Mouse (Mus musculus) layer of hippocampus, adult 2 months (tissue): Measurements from ENCODE around the gene Pard6b. TPM values are rescaled to one million over a fixed set of nuclear protein-coding genes. Genes with fewer than 3 reads are reported as not detected.
A peak's percentile ranks its signal among the peaks of the same experiment; 100 is the strongest.
"Not testable (repeated sequence)": the region's sequence is repeated elsewhere in the genome, so short reads cannot be mapped to it uniquely, and the experiment has no call there.

Experiments
- DNase-seq, 2 experiments: peaks; one replicate each; pipeline ENCODE4 v3.0.0; 2022; ENCODE audit warnings: low spot score in 2 of 2
- H3K27ac ChIP-seq: fragments of 200-600 bp; 2 replicates; pipeline ENCODE4 v1.8.1; 2022
- H3K4me3 ChIP-seq: fragments of 200-600 bp; 2 replicates; pipeline ENCODE4 v1.8.1; 2022; ENCODE audit warnings: mild to moderate bottlenecking
- CTCF ChIP-seq: fragments of 200-600 bp; conservative IDR thresholded peaks from 2 replicates; pipeline ENCODE4 v1.8.1; 2022; ENCODE audit warnings: antibody characterized with exemption, mild to moderate bottlenecking, moderate library complexity
- total RNA-seq, 2 experiments: library from RNA; stranded (reverse); gene quantifications; 2 replicates each; pipeline ENCODE4 v1.2.3; 2021

Pard6b gene
- total RNA-seq, 2 experiments from 2014 or later: 3.6 to 4.3 TPM

DNA sequence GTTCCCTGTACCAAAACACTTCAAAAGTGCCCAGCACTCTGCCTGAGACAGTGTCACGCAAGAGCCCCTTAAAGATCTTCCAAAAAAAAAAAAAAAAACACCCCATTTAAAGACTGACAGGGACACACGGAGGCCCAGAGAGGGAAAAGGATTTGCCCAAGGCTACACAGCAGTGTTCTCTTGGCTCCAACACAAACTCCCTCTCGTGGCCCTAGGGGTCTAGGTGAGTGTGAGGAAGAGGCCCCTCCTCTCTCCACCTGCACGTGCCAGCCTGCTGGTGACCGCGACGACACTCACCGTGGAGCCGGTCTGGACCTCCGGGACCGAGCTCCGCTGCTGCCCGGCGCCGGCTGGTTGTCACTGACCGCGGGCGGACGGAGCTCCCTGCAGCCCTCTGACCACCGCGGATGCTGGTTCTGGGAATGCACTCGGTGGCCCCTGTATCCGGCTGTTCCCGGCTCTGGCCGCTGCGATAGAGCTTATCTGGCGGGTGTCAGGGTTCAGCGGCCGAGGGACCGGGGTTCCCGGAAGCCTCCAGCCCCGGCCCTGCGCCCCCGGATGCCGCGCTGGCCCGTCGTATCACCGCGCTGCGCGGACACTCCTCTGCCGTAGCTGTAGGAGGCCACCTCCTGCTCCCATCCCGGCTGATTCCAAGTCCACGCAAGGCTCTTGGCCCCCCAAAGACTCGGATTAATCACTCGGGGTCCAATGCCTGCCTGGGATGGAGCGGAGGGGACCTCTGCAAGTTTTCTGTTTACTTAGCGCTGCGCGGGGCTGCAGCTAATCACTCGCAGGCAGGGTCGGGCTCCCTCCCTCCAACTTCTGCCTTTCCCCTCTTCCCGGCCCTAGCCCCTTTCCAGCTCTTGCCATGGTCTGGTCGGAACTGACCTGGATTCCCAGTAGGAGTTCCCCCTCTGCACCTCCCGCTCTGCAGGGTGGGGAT lies 30.5 kb upstream of the Pard6b start:
- Histone ChIP-seq H3K4me3 (peak overlapping the region; percentile 34), H3K27ac (no peak overlapping the region)
- no peak for DNase-seq
- TF ChIP-seq CTCF: no peak

DNA sequence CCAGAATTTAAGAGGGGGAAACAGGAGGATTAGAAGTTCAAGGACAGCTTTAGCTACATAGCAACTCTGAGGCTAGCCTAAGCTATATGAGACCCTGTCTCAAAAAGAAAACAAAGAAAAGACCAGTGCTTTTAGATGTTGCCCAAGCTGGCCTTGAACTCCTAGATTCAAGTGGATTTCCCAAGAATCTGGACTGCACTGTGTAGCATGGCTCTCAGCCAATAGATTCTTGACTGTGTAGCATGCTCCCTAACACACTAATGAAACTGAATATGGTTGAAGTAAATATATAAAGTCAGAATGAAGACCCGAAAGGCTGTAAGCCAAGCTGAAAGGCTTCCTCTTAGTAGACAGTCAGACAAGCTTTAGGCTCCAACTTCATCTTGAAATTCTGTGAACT lies 28.6 kb upstream of the Pard6b start:
- Histone ChIP-seq H3K4me3 (no peak overlapping the region), H3K27ac (no peak overlapping the region)
- DNase-seq: no peak
- TF ChIP-seq CTCF: no peak

DNA sequence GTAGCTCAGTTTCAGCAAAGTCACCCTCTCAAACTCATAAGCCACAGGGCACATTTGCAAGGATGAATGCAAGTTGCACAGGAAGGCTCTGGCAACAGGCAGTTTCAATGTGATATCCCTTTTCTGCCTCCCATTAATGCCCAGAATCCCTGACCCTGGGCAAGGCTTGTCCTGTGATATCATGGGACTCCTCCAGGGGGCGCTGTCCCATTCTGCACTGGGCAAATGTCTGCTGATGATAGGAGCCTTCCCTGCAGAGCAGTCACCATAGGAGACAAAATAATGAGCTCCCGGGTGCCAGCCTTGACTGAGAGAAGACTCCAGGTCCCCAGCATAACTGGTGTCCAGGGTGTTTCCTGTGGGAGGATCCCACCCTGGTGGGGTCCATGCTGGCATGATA lies 28.1 kb upstream of the Pard6b start:
- Histone ChIP-seq H3K4me3 (no peak overlapping the region), H3K27ac (no peak overlapping the region)
- TF ChIP-seq CTCF: peak; percentile 79
- peak in 1 of 2 experiments; percentile 47 for DNase-seq

DNA sequence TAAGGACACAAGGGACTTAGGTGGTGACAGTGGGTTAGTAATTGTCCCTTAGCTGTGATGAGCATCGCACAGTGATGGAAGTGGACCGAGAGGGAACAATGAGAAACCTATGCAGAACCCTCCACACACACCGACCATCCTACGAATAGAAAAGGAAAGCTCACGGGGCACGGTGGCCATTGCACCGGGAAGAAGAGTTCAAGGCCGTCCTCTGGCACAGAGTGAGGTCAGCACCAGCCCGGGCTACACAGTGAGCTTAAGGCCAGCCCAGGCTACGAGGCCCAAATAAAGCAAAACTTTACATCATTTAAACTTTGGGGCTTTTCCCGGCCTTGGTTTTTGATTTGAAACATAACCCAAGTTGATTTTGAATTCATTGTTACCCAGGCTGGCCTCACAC lies 26.7 kb upstream of the Pard6b start:
- Histone ChIP-seq H3K27ac (no peak overlapping the region), H3K4me3 (no peak overlapping the region)
- TF ChIP-seq CTCF: no peak
- DNase-seq: no peak

DNA sequence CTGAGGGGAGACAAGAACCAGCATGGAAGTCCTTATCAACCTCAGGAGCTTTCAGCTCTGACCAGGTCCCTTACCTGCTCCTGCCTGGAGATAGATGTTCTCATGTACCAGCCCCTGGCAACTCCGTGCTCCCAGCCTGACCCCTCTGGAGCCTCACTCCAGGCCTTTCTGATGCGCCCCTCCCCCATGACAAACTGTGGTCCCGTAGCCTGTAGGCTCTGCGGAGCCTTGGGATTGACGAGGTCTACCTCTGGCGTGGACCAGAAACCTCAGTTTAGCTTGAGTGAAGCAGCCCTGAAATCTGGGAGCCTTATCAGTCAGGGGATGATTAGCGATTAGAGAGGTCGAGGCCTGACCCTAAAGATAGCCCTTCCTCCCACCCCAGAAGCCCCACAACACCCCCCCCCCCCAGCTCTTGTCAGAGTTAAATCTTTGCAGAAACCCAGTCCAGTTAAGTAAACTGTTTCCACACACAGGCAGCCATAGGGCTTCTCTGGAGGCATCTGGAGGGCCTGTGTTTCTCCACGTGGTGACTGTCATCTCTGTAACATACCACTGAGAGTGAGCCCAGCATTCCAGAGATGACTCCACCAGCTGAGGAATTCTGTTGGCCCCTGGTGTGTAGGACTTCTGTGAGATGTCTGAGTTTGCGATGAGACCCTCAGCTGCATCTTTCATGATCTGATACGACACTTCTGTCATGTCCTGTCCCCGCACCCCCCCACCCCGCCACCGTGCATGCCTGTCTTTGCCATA lies 24.7 kb upstream of the Pard6b start:
- no peak for TF ChIP-seq CTCF
- Histone ChIP-seq H3K4me3 (no peak overlapping the region), H3K27ac (no peak overlapping the region)
- DNase-seq: no peak

DNA sequence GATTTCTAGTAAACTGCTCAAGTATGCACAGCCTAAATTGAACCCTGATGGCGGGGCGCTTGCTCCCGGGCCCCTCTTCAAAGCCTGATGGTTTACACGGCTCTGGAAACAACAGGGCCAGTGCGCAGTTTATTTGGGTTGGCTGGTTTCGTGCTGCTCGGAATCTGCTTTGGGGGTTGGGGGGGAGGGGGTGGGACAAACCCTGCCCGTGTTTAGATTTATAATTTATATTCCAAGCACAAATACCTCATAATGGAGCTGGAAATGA lies 24.2 kb upstream of the Pard6b start:
- no peak for TF ChIP-seq CTCF
- DNase-seq: no peak

DNA sequence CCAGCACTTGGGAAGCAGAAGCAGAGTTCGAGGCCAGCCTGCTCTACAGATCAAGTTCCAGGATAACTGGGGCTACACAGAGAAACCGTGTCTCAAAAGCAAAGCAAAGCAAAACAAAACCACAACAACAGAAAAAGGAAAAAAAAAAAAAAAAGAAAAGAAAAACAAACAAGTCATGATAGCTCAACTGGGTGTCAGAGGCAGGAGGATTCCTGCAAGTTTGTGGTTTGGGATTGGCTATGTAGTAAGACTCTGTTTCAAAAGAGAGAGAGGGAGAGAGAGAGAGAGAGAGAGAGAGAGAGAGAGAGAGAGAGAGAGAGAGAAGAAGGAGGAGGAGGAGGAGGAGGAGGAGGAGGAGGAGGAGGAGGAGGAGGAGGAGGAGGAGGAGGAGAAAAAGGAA lies 22.9 kb upstream of the Pard6b start:
- H3K4me3 ChIP-seq, H3K27ac ChIP-seq, DNase-seq: not testable (repeated sequence)

More for the DNA sequence above, 24.2 kb upstream of the Pard6b start:
- Histone ChIP-seq H3K4me3 (no peak overlapping the region), H3K27ac (no peak overlapping the region)

DNA sequence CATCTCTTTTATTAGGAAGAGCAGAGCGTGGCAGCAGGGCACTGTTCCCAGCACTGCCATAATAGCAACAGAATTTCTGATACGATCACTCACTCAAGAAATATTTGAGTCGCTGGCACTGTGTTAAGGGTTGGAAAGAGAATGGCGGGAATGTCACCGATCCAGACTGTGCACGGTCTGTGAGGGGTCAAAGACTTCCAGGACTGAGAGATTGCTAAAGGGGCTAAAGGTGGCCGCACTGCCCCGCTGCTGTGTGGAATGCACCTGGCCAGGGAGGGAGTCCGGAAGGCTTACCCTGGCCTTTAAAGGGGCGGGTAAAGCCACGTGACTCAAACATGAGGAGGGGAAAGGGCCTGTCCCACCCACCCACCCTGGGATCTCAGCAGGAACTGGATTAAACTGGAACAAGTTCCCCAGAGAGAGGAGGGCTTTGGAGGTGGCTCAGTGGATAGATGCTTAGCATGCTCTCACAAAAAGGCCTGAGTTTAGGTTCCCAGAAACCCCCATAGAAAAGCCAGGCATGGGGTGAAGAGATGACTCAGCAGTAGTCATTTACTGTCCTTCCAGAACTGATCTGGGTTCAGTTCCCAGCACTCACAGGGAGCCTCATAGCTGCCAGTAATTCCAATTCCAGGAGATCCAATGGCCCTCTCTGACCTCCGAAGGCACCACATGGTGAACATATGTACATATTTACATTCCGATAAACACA lies 22.2 kb upstream of the Pard6b start:
- no peak for TF ChIP-seq CTCF
- Histone ChIP-seq H3K27ac (no peak overlapping the region), H3K4me3 (no peak overlapping the region)
- DNase-seq: no peak

DNA sequence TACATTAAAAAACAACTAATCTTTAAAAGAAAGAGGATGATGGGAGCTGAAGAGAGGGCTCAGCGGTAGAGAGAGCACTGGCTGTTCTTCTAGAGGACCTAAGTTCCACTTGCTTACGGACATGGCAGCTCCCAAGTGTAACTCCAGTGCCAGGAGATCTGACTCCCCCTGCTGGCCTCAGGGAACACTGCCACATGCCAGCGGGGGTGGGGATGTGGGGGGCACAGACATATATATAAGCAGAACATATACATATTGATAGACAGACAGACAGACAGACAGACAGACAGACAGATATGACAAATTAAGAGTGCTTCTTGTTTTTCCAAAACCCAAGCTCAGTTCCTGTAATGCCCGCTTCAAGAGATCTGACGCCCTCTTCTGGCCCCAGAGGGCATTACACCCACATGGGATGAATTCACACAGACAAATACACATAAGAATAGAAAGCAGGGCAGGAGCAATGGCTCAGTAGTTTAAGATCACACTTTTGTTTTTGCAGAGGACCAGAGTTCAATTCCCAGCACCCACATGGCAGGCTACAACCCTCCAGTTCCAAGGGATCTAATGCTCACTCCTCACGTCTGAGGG lies 21.5 kb upstream of the Pard6b start:
- DNase-seq: no peak
- no peak overlapping the region for H3K4me3 ChIP-seq
- H3K27ac ChIP-seq: no peak overlapping the region
- TF ChIP-seq CTCF: peak; percentile 53

DNA sequence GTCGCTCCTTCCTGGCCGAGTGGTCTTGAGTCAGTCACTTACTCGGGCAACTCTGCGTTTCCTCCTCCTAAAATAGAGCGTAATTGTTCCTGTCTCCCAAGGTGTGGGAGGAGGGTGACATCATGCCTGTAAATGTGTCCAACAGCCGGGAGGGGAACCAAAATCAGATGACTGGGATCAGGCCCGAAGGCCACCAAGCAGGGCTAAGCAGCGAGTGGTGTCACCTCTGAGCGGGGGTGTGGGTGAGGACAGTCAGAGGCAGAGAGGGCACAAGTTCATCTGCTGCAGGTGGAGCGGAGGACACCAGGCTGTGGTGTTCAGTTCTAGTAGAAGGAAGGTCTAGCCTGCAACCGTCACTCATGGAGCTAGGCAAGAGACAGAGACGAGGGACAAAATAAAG lies 17.1 kb upstream of the Pard6b start:
- no peak for TF ChIP-seq CTCF
- Histone ChIP-seq H3K4me3 (no peak overlapping the region), H3K27ac (no peak overlapping the region)
- DNase-seq: no peak

DNA sequence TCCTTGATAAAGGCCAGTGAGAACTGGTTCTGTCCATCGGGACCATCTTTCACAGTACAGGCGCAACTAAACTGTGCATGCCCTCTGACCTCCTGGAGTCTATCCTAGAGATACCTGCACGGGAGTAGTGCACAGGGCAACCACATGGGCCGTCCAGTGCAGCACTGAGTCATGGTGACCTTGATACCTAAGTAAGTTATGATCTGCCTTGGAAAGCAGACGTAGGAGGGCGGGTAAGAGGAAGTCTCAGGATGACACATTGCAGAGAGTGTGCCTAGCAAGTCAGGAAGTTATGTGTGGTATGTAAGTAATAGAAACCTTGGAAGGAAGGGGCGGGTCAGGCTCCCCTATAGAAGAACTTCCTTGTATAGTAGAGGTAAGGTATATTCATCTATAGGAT lies 15.3 kb upstream of the Pard6b start:
- DNase-seq: no peak
- TF ChIP-seq CTCF: no peak
- no peak overlapping the region for H3K4me3 ChIP-seq
- H3K27ac ChIP-seq: no peak overlapping the region

DNA sequence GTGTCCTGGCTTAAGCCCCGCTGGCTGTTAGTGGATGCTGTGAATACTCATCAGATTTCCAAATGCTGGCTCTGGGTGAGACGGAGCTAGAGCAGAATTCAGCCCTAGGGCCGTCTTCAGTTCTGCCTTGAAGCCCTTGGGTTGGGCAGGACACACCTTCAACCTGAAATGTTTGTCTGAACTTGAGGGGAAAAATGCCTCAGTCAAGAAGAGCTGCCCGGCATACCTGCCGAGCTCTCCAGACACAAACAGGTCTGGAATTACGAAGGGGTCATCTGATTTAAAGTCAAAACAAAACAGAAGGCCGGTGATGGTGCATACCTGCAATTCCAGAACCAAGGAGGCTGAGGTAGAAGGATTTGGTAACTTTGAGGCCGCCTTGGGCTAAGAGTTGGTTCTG lies 14.0 kb upstream of the Pard6b start:
- Histone ChIP-seq H3K27ac (no peak overlapping the region), H3K4me3 (no peak overlapping the region)
- TF ChIP-seq CTCF: no peak
- DNase-seq: no peak

DNA sequence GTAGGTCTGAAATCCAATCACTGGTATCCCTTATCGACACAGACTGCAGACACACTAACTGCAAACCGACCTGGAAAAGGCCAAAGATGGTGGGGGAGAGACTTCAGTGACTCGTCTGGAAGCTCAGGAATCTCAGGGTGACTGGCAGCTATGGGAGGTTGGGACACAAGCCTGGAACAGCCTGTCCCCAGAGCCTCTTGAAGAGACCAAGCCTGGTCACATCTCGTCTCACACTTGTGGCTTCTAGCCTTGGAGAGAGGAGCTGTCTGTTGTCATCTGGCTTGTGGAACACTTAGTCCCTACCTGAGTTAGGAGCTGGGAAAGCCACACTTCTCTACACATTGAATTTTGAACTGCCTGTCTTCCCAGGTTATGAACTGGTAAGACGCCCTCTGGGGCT lies 10.4 kb upstream of the Pard6b start:
- no peak overlapping the region for H3K27ac ChIP-seq
- no peak for DNase-seq
- no peak for TF ChIP-seq CTCF

More for the DNA sequence above, 10.4 kb upstream of the Pard6b start:
- no peak overlapping the region for H3K4me3 ChIP-seq
